Mouse (Mus musculus) heart, adult 2 months (tissue): Measurements from ENCODE around the gene Olfr543. TPM values are rescaled to one million over a fixed set of nuclear protein-coding genes. Genes with fewer than 3 reads are reported as not detected.

Experiments used
- DNase-seq, 2 experiments: peaks; one replicate each; pipeline ENCODE4 v3.0.0; 2021
- H3K27ac ChIP-seq: fragments of 200-600 bp; 2 replicates; pipeline ENCODE4 v1.8.1; 2022
- H3K27me3 ChIP-seq: fragments of 200-500 bp; 2 replicates; pipeline ENCODE4 v1.6.1; 2012; ENCODE audit warnings: mild to moderate bottlenecking, low read length, inconsistent platforms, mixed read lengths; ENCODE audit not compliant: control insufficient read depth, insufficient read depth
- H3K36me3 ChIP-seq: fragments of 200-500 bp; 2 replicates; pipeline ENCODE4 v1.6.1; 2012; ENCODE audit warnings: low read length, inconsistent platforms; ENCODE audit not compliant: control insufficient read depth, insufficient read depth
- H3K4me1 ChIP-seq: fragments of 200-500 bp; 2 replicates; pipeline ENCODE4 v1.6.1; 2011; ENCODE audit warnings: low read length; ENCODE audit not compliant: control insufficient read depth, insufficient read depth
- H3K4me3 ChIP-seq: fragments of 200-600 bp; 2 replicates; pipeline ENCODE4 v1.8.1; 2022
- H3K79me2 ChIP-seq: fragments of 200-500 bp; replicated peaks from 2 replicates; pipeline ENCODE4 v1.6.1; 2012; ENCODE audit warnings: mild to moderate bottlenecking, inconsistent platforms, low read length, moderate library complexity, mixed read lengths; ENCODE audit not compliant: control insufficient read depth, insufficient read depth
- H3K9ac ChIP-seq: fragments of 200-500 bp; 2 replicates; pipeline ENCODE4 v1.6.1; 2012; ENCODE audit warnings: low read depth, mild to moderate bottlenecking, control low read depth, inconsistent platforms, low read length, mixed read lengths
- CTCF ChIP-seq: fragments of 200-600 bp; IDR thresholded peaks from 2 replicates; pipeline ENCODE4 v1.8.1; 2022; ENCODE audit warnings: antibody characterized with exemption, mild to moderate bottlenecking, moderate library complexity
- EP300 ChIP-seq: fragments of 200-500 bp; IDR thresholded peaks from 2 replicates; pipeline ENCODE4 v1.6.1; 2011; ENCODE audit warnings: low read depth, low read length, control low read depth; ENCODE audit not compliant: insufficient read depth
- POLR2A ChIP-seq: fragments of 200-500 bp; IDR thresholded peaks from 2 replicates; pipeline ENCODE4 v1.6.1; 2011; ENCODE audit warnings: mild to moderate bottlenecking, low read depth, low read length, control low read depth; ENCODE audit not compliant: insufficient read depth
- WGBS: fragments of 180-500 bp; shearing (Covaris S2); methylation state at CpG from one replicate; pipeline ENCODE4 v1.1.7; 2018; 5-methylcytosine and 5-hydroxymethylcytosine counted together
- intact Hi-C: fragments of 180-260 bp; cut with DNase I; formaldehyde crosslinking; loops from one replicate; pipeline ENCODE4 v1.15.1; 2025
- polyA plus RNA-seq: library from polyadenylated mRNA; depleted of rRNA; stranded (reverse); fragments of >200 nt; gene quantifications from 2 replicates; pipeline ENCODE4 v1.2.3, GENCODE M21; 2012; rRNA removed
- total RNA-seq, 2 experiments: library from RNA; stranded (reverse); gene quantifications; 2 replicates each; pipeline ENCODE4 v1.2.3; 2021

Olfr543 gene
- total and polyA plus RNA-seq, 3 experiments: not detected

GRCm38 (mm10) chr7:102440822-102441656, 40.4 kb downstream of the Olfr543 start:
- no peaks in the 10 kb centered on the region for H3K27me3 ChIP-seq
- H3K27ac ChIP-seq: no peak overlapping the region; the same call in 1 of the 2 replicates
- no peak overlapping the region for H3K9ac ChIP-seq
- no peaks in the 10 kb centered on the region for H3K4me1 ChIP-seq
- H3K36me3 ChIP-seq: no peaks in the 10 kb centered on the region
- no peak for TF ChIP-seq CTCF
- TF ChIP-seq POLR2A: no peak
- TF ChIP-seq EP300: no peak
- WGBS: 50% methylated on average over 15 of the region's 15 CpGs
- H3K4me3 ChIP-seq: peak overlapping the region; percentile 76; the same call in 1 of the 2 replicates
- no peak for DNase-seq
- no peaks in the 10 kb centered on the region; the same call in 1 of the 2 replicates for H3K79me2 ChIP-seq
- intact Hi-C loops: no loop called here

GRCm38 (mm10) chr7:102434344-102434743, 47.1 kb downstream of the Olfr543 start:
- no peaks in the 10 kb centered on the region for H3K79me2 ChIP-seq
- 81% methylated on average over 2 of the region's 2 CpGs for WGBS
- H3K36me3 ChIP-seq: no peaks in the 10 kb centered on the region
- H3K9ac ChIP-seq: no peak overlapping the region
- no peak overlapping the region for H3K27ac ChIP-seq
- intact Hi-C loops: no loop called here
- H3K4me1 ChIP-seq: no peaks in the 10 kb centered on the region
- no peak overlapping the region for H3K4me3 ChIP-seq
- H3K27me3 ChIP-seq: no peaks in the 10 kb centered on the region
- no peak for TF ChIP-seq EP300
- no peak for TF ChIP-seq CTCF
- TF ChIP-seq POLR2A: no peak
- DNase-seq: no peak

Other genes with a start within 250 kb of the Olfr543 start
- 10 to 100 TPM; 22.4 to 26.3 TPM for gene Rhog, start 225.6 kb downstream of the Olfr543 start, total RNA-seq
- 22.5 and 34.2 TPM in 2 replicates for gene Rhog, start 225.6 kb downstream of the Olfr543 start, polyA plus RNA-seq
- gene Stim1, start 213.9 kb downstream of the Olfr543 start, total RNA-seq: 10 to 100 TPM; 23.9 to 24.1 TPM
- gene Stim1, start 213.9 kb downstream of the Olfr543 start, polyA plus RNA-seq: 22.8 and 26.8 TPM in 2 replicates
- gene Rrm1, start 40.0 kb downstream of the Olfr543 start, total RNA-seq: 1 to 10 TPM; 9.6 to 9.9 TPM
- 4.4 and 8.1 TPM in 2 replicates for gene Rrm1, start 40.0 kb downstream of the Olfr543 start, polyA plus RNA-seq
- gene Olfr544, start 6.6 kb upstream of the Olfr543 start, total RNA-seq: not detected
- gene Olfr544, start 6.6 kb upstream of the Olfr543 start, polyA plus RNA-seq: not detected in 2 replicates
- not detected for gene Olfr545, start 17.9 kb upstream of the Olfr543 start, total RNA-seq
- gene Olfr545, start 17.9 kb upstream of the Olfr543 start, polyA plus RNA-seq: not detected in 2 replicates
- gene Olfr547, start 53.1 kb upstream of the Olfr543 start, total RNA-seq: not detected
- not detected in 2 replicates for gene Olfr547, start 53.1 kb upstream of the Olfr543 start, polyA plus RNA-seq
- gene Olfr548-ps1, start 59.2 kb upstream of the Olfr543 start, total RNA-seq: not detected
- not detected in 2 replicates for gene Olfr548-ps1, start 59.2 kb upstream of the Olfr543 start, polyA plus RNA-seq
- not detected for gene Olfr549, start 68.2 kb upstream of the Olfr543 start, total RNA-seq
- not detected in 2 replicates for gene Olfr549, start 68.2 kb upstream of the Olfr543 start, polyA plus RNA-seq
- 1 to 10 TPM; 3.7 to 6.1 TPM for gene Trim21, start 83.8 kb upstream of the Olfr543 start, total RNA-seq
- gene Trim21, start 83.8 kb upstream of the Olfr543 start, polyA plus RNA-seq: 3.7 and 6.2 TPM in 2 replicates
- under 1 TPM in 1 of 2 experiments, not detected in 1; 0.07 TPM for gene Olfr550, start 89.8 kb upstream of the Olfr543 start, total RNA-seq
- gene Olfr550, start 89.8 kb upstream of the Olfr543 start, polyA plus RNA-seq: 0.56 and 0.86 TPM in 2 replicates
- not detected for gene Olfr551, start 110.2 kb upstream of the Olfr543 start, total RNA-seq
- not detected in 2 replicates for gene Olfr551, start 110.2 kb upstream of the Olfr543 start, polyA plus RNA-seq
- under 1 TPM; 0.13 to 0.20 TPM for gene Olfr552, start 116.1 kb upstream of the Olfr543 start, total RNA-seq
- gene Olfr552, start 116.1 kb upstream of the Olfr543 start, polyA plus RNA-seq: not detected in 2 replicates
- not detected for gene Olfr553, start 136.5 kb upstream of the Olfr543 start, total RNA-seq
- gene Olfr553, start 136.5 kb upstream of the Olfr543 start, polyA plus RNA-seq: not detected in 2 replicates
- gene Olfr554, start 156.8 kb upstream of the Olfr543 start, total RNA-seq: not detected
- gene Olfr554, start 156.8 kb upstream of the Olfr543 start, polyA plus RNA-seq: not detected in 2 replicates
- gene Olfr555, start 177.1 kb upstream of the Olfr543 start, total RNA-seq: not detected
- gene Olfr555, start 177.1 kb upstream of the Olfr543 start, polyA plus RNA-seq: not detected in 2 replicates
- gene Olfr556, start 183.2 kb upstream of the Olfr543 start, total RNA-seq: not detected
- gene Olfr556, start 183.2 kb upstream of the Olfr543 start, polyA plus RNA-seq: not detected in 2 replicates
- gene Trim68, start 205.6 kb upstream of the Olfr543 start, total RNA-seq: 1 to 10 TPM; 8.1 to 9.5 TPM
- gene Trim68, start 205.6 kb upstream of the Olfr543 start, polyA plus RNA-seq: 20.4 and 33.3 TPM in 2 replicates
- gene Olfr557, start 214.2 kb upstream of the Olfr543 start, total RNA-seq: not detected
- gene Olfr557, start 214.2 kb upstream of the Olfr543 start, polyA plus RNA-seq: not detected in 2 replicates
- 1 to 10 TPM; 3.0 to 3.8 TPM for gene Olfr558, start 220.5 kb upstream of the Olfr543 start, total RNA-seq
- gene Olfr558, start 220.5 kb upstream of the Olfr543 start, polyA plus RNA-seq: 3.5 and 8.4 TPM in 2 replicates
- gene Olfr33, start 237.4 kb upstream of the Olfr543 start, total RNA-seq: not detected
- gene Olfr33, start 237.4 kb upstream of the Olfr543 start, polyA plus RNA-seq: 0.33 TPM in 1 of 2 replicates, not detected in the other
- not detected for gene Olfr559, start 245.8 kb upstream of the Olfr543 start, total RNA-seq
- not detected in 2 replicates for gene Olfr559, start 245.8 kb upstream of the Olfr543 start, polyA plus RNA-seq